Mouse (Mus musculus): ENCODE measurements at regions not wholly inside any gene's neighbourhood (a gene's known extent, or its start where the extent isn't known, plus 50 kb on each side); places are given as distances from the start of the nearest gene placed in this dataset. TPM values are rescaled to one million over a fixed set of nuclear protein-coding genes. Genes with fewer than 3 reads are reported as not detected.

Small RNAs in the stretch of these regions (microRNA-seq; reads per million reads assigned to microRNA genes)
- gene Mir466f-4 = not detected
